Mouse (Mus musculus) brain, embryonic 14.5 days (tissue): ENCODE data around the gene Olfr1394.

Experiments used
- CTCF ChIP-seq: fragments of 200-500 bp; IDR thresholded peaks from 2 replicates; pipeline ENCODE4 v1.5.1; 2012; ENCODE audit warnings: inconsistent platforms, mild to moderate bottlenecking, moderate library complexity, borderline replicate concordance; ENCODE audit not compliant: insufficient read depth, insufficient read length; ENCODE audit errors: extremely low read depth
- POLR2A ChIP-seq: fragments of 200-500 bp; IDR thresholded peaks from 2 replicates; pipeline ENCODE4 v1.6.1; 2012; ENCODE audit warnings: mild to moderate bottlenecking, inconsistent platforms, borderline replicate concordance; ENCODE audit not compliant: poor library complexity, insufficient read depth, insufficient read length, severe bottlenecking; ENCODE audit errors: extremely low read depth

- no peak for TF ChIP-seq CTCF
- no peak for TF ChIP-seq POLR2A
These were observed 41.7 kb downstream of the Olfr1394 start for GRCm38 (mm10) chr11:49195819-49196322.
